Mouse (Mus musculus): ENCODE measurements at regions not wholly inside any gene's neighbourhood (a gene's known extent, or its start where the extent isn't known, plus 50 kb on each side); places are given as distances from the start of the nearest gene placed in this dataset.

- H3K36me3 ChIP-seq (replicated peaks) = no peaks in the 10 kb centered on the region
- H3K27ac ChIP-seq = no peak overlapping the region
- H3K27me3 ChIP-seq = 0 out of 2 replicates have a peak, but pooled peaks cover 3% of the 10 kb centered on the region
- H3K4me2 ChIP-seq = no peak overlapping the region
- peaks cover 19% of the 10 kb centered on the region for H3K4me1 ChIP-seq
- no peak for ATAC-seq (ENCODE audit: low FRiP score)
- 89% methylated on average over 4 of the region's 4 CpGs for WGBS
- no peak overlapping the region for H3K4me3 ChIP-seq (replicated peaks)
- H3K9ac ChIP-seq = no peak overlapping the region
- H3K9me3 ChIP-seq = no peaks in the 10 kb centered on the region
These were observed 89.8 kb upstream of the Slc45a1 start for GRCm38 (mm10) chr4:150741810-150742209.

GRCm38 (mm10) chr4:150740167-150740566 is 88.2 kb upstream of the Slc45a1 start:
- Histone ChIP-seq H3K9me3 (no peaks in the 10 kb centered on the region), H3K4me1 (peaks cover 9% of the 10 kb centered on the region), H3K4me3 (replicated peaks) (no peak overlapping the region), H3K36me3 (replicated peaks) (no peaks in the 10 kb centered on the region), H3K4me2 (no peak overlapping the region), H3K27me3 (peaks cover 10% of the 10 kb centered on the region), H3K9ac (no peak overlapping the region), H3K27ac (no peak overlapping the region)
- no peak for ATAC-seq (ENCODE audit: low FRiP score)
- 78% methylated on average over 8 of the region's 8 CpGs for WGBS

- H3K27me3 ChIP-seq = peaks cover 12% of the 10 kb centered on the region
- H3K27ac ChIP-seq = no peak overlapping the region
- H3K9me3 ChIP-seq = no peaks in the 10 kb centered on the region
- no peak for ATAC-seq (ENCODE audit: low FRiP score)
- H3K4me3 ChIP-seq (replicated peaks) = no peak overlapping the region
- peaks cover 7% of the 10 kb centered on the region for H3K4me1 ChIP-seq
- 80% methylated on average over 9 of the region's 9 CpGs for WGBS
- H3K36me3 ChIP-seq (replicated peaks) = no peaks in the 10 kb centered on the region
- H3K4me2 ChIP-seq = no peak overlapping the region
- no peak overlapping the region for H3K9ac ChIP-seq
These were observed 86.8 kb upstream of the Slc45a1 start for GRCm38 (mm10) chr4:150738736-150739135.

- peak; percentile 79 for ATAC-seq (ENCODE audit: low FRiP score)
- H3K4me3 ChIP-seq (replicated peaks) = no peak overlapping the region
- peak overlapping the region; percentile 59 for H3K27ac ChIP-seq
- H3K9me3 ChIP-seq = no peaks in the 10 kb centered on the region
- H3K36me3 ChIP-seq (replicated peaks) = no peaks in the 10 kb centered on the region
- 5% methylated on average over 12 of the region's 12 CpGs for WGBS
- peaks cover 30% of the 10 kb centered on the region; the same call in 1 of the 2 replicates for H3K27me3 ChIP-seq
- H3K4me1 ChIP-seq = peaks cover 22% of the 10 kb centered on the region
- peak overlapping the region; percentile 17; the same call in 1 of the 2 replicates for H3K4me2 ChIP-seq
- no peak overlapping the region for H3K9ac ChIP-seq
These were observed 78.3 kb upstream of the Slc45a1 start for GRCm38 (mm10) chr4:150730061-150730812.

GRCm38 (mm10) chr4:150726539-150726938 is 74.6 kb upstream of the Slc45a1 start:
- H3K4me2 ChIP-seq = no peak overlapping the region
- 65% methylated on average over 4 of the region's 4 CpGs for WGBS
- ATAC-seq (ENCODE audit: low FRiP score) = no peak
- H3K9me3 ChIP-seq = no peaks in the 10 kb centered on the region
- no peak overlapping the region for H3K4me3 ChIP-seq (replicated peaks)
- peaks cover 27% of the 10 kb centered on the region; the same call in 1 of the 2 replicates for H3K27me3 ChIP-seq
- no peaks in the 10 kb centered on the region for H3K36me3 ChIP-seq (replicated peaks)
- no peak overlapping the region for H3K9ac ChIP-seq
- H3K27ac ChIP-seq = no peak overlapping the region
- peaks cover 29% of the 10 kb centered on the region for H3K4me1 ChIP-seq

- WGBS = 92% methylated on average over 3 of the region's 3 CpGs
- H3K9me3 ChIP-seq = no peaks in the 10 kb centered on the region
- peaks cover 28% of the 10 kb centered on the region for H3K4me1 ChIP-seq
- no peak for ATAC-seq (ENCODE audit: low FRiP score)
- H3K9ac ChIP-seq = no peak overlapping the region
- no peaks in the 10 kb centered on the region for H3K36me3 ChIP-seq (replicated peaks)
- no peak overlapping the region for H3K4me3 ChIP-seq (replicated peaks)
- no peak overlapping the region for H3K4me2 ChIP-seq
- H3K27ac ChIP-seq = no peak overlapping the region
- H3K27me3 ChIP-seq = peaks cover 25% of the 10 kb centered on the region; the same call in 1 of the 2 replicates
These were observed 74.1 kb upstream of the Slc45a1 start for GRCm38 (mm10) chr4:150726136-150726480.

- Histone ChIP-seq H3K4me3 (replicated peaks) (no peak overlapping the region), H3K36me3 (replicated peaks) (no peaks in the 10 kb centered on the region), H3K27me3 (peaks cover 25% of the 10 kb centered on the region; the same call in 1 of the 2 replicates), H3K9ac (no peak overlapping the region), H3K27ac (no peak overlapping the region), H3K4me1 (peaks cover 23% of the 10 kb centered on the region), H3K4me2 (no peak overlapping the region), H3K9me3 (no peaks in the 10 kb centered on the region)
- no peak for ATAC-seq (ENCODE audit: low FRiP score)
- 79% methylated on average over 17 of the region's 17 CpGs for WGBS
These were observed 73.6 kb upstream of the Slc45a1 start for GRCm38 (mm10) chr4:150725443-150726135.

GRCm38 (mm10) chr4:150724823-150725222 is 72.8 kb upstream of the Slc45a1 start:
- Histone ChIP-seq H3K27ac (no peak overlapping the region), H3K4me2 (no peak overlapping the region), H3K36me3 (replicated peaks) (no peaks in the 10 kb centered on the region), H3K27me3 (peaks cover 25% of the 10 kb centered on the region; the same call in 1 of the 2 replicates), H3K9ac (no peak overlapping the region), H3K9me3 (no peaks in the 10 kb centered on the region), H3K4me1 (peaks cover 20% of the 10 kb centered on the region), H3K4me3 (replicated peaks) (no peak overlapping the region)
- WGBS = 93% methylated on average over 11 of the region's 11 CpGs
- ATAC-seq (ENCODE audit: low FRiP score) = no peak

- no peaks in the 10 kb centered on the region for H3K36me3 ChIP-seq (replicated peaks)
- H3K4me1 ChIP-seq = peaks cover 21% of the 10 kb centered on the region
- no peak overlapping the region; the same call in 1 of the 2 replicates for H3K4me2 ChIP-seq
- no peak overlapping the region for H3K9ac ChIP-seq
- H3K4me3 ChIP-seq (replicated peaks) = no peak overlapping the region
- ATAC-seq (ENCODE audit: low FRiP score) = no peak
- H3K27me3 ChIP-seq = peaks cover 10% of the 10 kb centered on the region; the same call in 1 of the 2 replicates
- H3K27ac ChIP-seq = no peak overlapping the region
- no peaks in the 10 kb centered on the region for H3K9me3 ChIP-seq
- WGBS = 42% methylated on average over 12 of the region's 12 CpGs
These were observed 69.8 kb upstream of the Slc45a1 start for GRCm38 (mm10) chr4:150721619-150722283.

GRCm38 (mm10) chr4:150717866-150718265 is 65.9 kb upstream of the Slc45a1 start:
- no peak for ATAC-seq (ENCODE audit: low FRiP score)
- Histone ChIP-seq H3K4me2 (no peak overlapping the region), H3K9me3 (no peaks in the 10 kb centered on the region), H3K36me3 (replicated peaks) (no peaks in the 10 kb centered on the region), H3K27ac (no peak overlapping the region), H3K4me3 (replicated peaks) (no peak overlapping the region), H3K9ac (no peak overlapping the region), H3K4me1 (peaks cover 21% of the 10 kb centered on the region), H3K27me3 (no peaks in the 10 kb centered on the region; the same call in 1 of the 2 replicates)
- 83% methylated on average over 7 of the region's 7 CpGs for WGBS

- no peak for ATAC-seq (ENCODE audit: low FRiP score)
- Histone ChIP-seq H3K9ac (no peak overlapping the region), H3K4me1 (peaks cover 14% of the 10 kb centered on the region), H3K4me3 (replicated peaks) (no peak overlapping the region), H3K9me3 (no peaks in the 10 kb centered on the region), H3K4me2 (no peak overlapping the region), H3K36me3 (replicated peaks) (no peaks in the 10 kb centered on the region), H3K27me3 (no peaks in the 10 kb centered on the region; the same call in 1 of the 2 replicates), H3K27ac (no peak overlapping the region)
- WGBS = 91% methylated on average over 2 of the region's 2 CpGs
These were observed 63.1 kb upstream of the Slc45a1 start for GRCm38 (mm10) chr4:150715051-150715450.

- Histone ChIP-seq H3K4me3 (replicated peaks) (no peak overlapping the region), H3K27me3 (no peaks in the 10 kb centered on the region; the same call in 1 of the 2 replicates), H3K36me3 (replicated peaks) (no peaks in the 10 kb centered on the region), H3K9ac (no peak overlapping the region), H3K4me1 (peaks cover 17% of the 10 kb centered on the region), H3K9me3 (no peaks in the 10 kb centered on the region), H3K27ac (no peak overlapping the region), H3K4me2 (no peak overlapping the region)
- no peak for ATAC-seq (ENCODE audit: low FRiP score)
- WGBS = 62% methylated on average over 5 of the region's 5 CpGs
These were observed 61.3 kb upstream of the Slc45a1 start for GRCm38 (mm10) chr4:150713291-150713690.

Data from forebrain, embryonic 12.5 days (tissue).